In genomic region chr1:134232326-134232725, GRCm38 (mm10) we compare ENCODE assay signal across 10 mouse cellular contexts. TPM values are rescaled to one million over a fixed set of nuclear protein-coding genes. Genes with fewer than 3 reads are reported as not detected.
A peak's percentile ranks its signal among the peaks of the same experiment; 100 is the strongest.
DNase-seq lines count a peak whose midpoint lies in the region; ATAC-seq and TF ChIP-seq lines count a peak whose summit lies in the region.
"Had no signal": no experiment of that assay in that cellular context is flagged by ENCODE, and none has a peak within 500 bp of the region (broad histone marks: within the 10 kb centered on the region; RNA-seq: fewer than 3 reads in every experiment).

No protein-coding gene starts in this region.

- H3K9me3 ChIP-seq in kidney, embryonic 14.5 days (ENCODE audit: control insufficient read depth, low read length): no peaks in the 10 kb centered on the region
- no peaks in the 10 kb centered on the region for H3K9me3 ChIP-seq in heart, embryonic 15.5 days (replicated peaks)

- peak; percentile 22; the same call in 1 of the 2 replicates for ATAC-seq in kidney, embryonic 14.5 days (ENCODE audit: low FRiP score, low TSS enrichment)
- no peak for ATAC-seq in heart, embryonic 15.5 days (replicated peaks; ENCODE audit: insufficient number of reproducible peaks, insufficient read depth, low FRiP score, low read depth)

- H3K4me3 ChIP-seq in kidney, embryonic 14.5 days (ENCODE audit: low read length): no peak overlapping the region
- no peak overlapping the region for H3K4me3 ChIP-seq in testis, adult 2 months (ENCODE audit: control insufficient read depth, low read depth, low read length)
- peak overlapping the region; percentile 54 for H3K4me3 ChIP-seq in heart, embryonic 15.5 days

- no peak for TF ChIP-seq POLR2A in testis, adult 2 months (IDR thresholded peaks at IDR 0.05; ENCODE audit: control insufficient read depth, low read depth, low read length)

- H3K36me3 ChIP-seq in kidney, embryonic 14.5 days (ENCODE audit: control insufficient read depth, insufficient read depth, low read length): no peaks in the 10 kb centered on the region
- no peaks in the 10 kb centered on the region for H3K36me3 ChIP-seq in testis, adult 2 months (ENCODE audit: control insufficient read depth, insufficient read depth, low read length)
- no peaks in the 10 kb centered on the region for H3K36me3 ChIP-seq in heart, embryonic 15.5 days

- peaks cover 25% of the 10 kb centered on the region for H3K4me1 ChIP-seq in kidney, embryonic 14.5 days (ENCODE audit: control insufficient read depth, insufficient read depth, low read length)
- peaks cover 9% of the 10 kb centered on the region for H3K4me1 ChIP-seq in testis, adult 2 months (ENCODE audit: control insufficient read depth, insufficient read depth, low read length)
- H3K4me1 ChIP-seq in heart, embryonic 15.5 days (replicated peaks): peaks cover 67% of the 10 kb centered on the region

- TF ChIP-seq CTCF in testis, adult 2 months (IDR thresholded peaks at IDR 0.05; ENCODE audit: control insufficient read depth, insufficient read depth, insufficient replicate concordance, low read depth, low read length): no peak

- no peak overlapping the region; the same call in 1 of the 2 replicates for H3K4me2 ChIP-seq in kidney, embryonic 14.5 days (replicated peaks; ENCODE audit: low read depth, low read length)
- peak overlapping the region; percentile 95 for H3K4me2 ChIP-seq in heart, embryonic 15.5 days

- peak overlapping the region; percentile 43; the same call in 1 of the 2 replicates for H3K27ac ChIP-seq in kidney, embryonic 14.5 days (ENCODE audit: low read depth, low read length)
- peak overlapping the region; percentile 38; the same call in 1 of the 2 replicates for H3K27ac ChIP-seq in testis, adult 2 months (ENCODE audit: control insufficient read depth, insufficient read depth, low read depth, low read length)
- H3K27ac ChIP-seq in heart, embryonic 15.5 days: peak overlapping the region; percentile 92
- H3K27ac ChIP-seq: macrophage had no signal

- 52% methylated on average over 8 of the region's 8 CpGs for WGBS in kidney, embryonic 14.5 days
- 63% methylated on average over 8 of the region's 8 CpGs for WGBS in heart, embryonic 15.5 days

- DNase-seq in kidney, adult 11 months: no peak
- no peak for DNase-seq in testis, postnatal 14 days (ENCODE audit: low spot score)
- DNase-seq in thymus, postnatal 25 days: no peak
- no peak for DNase-seq in layer of hippocampus, adult 18-20 months (ENCODE audit: low spot score in 2 of 2)
- DNase-seq: retina, postnatal 1 day had no signal

- H3K9ac ChIP-seq in kidney, embryonic 14.5 days (ENCODE audit: low read depth, low read length): no peak overlapping the region
- peak overlapping the region; percentile 53 for H3K9ac ChIP-seq in heart, embryonic 15.5 days

- peaks cover 29% of the 10 kb centered on the region for H3K27me3 ChIP-seq in kidney, embryonic 14.5 days (ENCODE audit: control insufficient read depth, insufficient read depth, low read length)
- H3K27me3 ChIP-seq in testis, adult 2 months (ENCODE audit: control insufficient read depth, insufficient read depth, low read length): no peaks in the 10 kb centered on the region
- peaks cover 36% of the 10 kb centered on the region for H3K27me3 ChIP-seq in heart, embryonic 15.5 days

RNA-seq across cellular contexts. Expression of gene Adora1, which starts 2.9 kb away (rescaled TPM):
- polyA plus RNA-seq in kidney, embryonic 14.5 days (2014; fragmentation: Nextera tagmentation; extraction: Ambion mirVana): 3.2 TPM in 2 replicates
- 19.4 and 28.0 TPM in 2 replicates for polyA plus RNA-seq in testis, adult 2 months (2012; rRNA removed)
- 18.5 and 20.5 TPM in 2 replicates for polyA plus RNA-seq in heart, embryonic 15.5 days (2015; fragmentation: Nextera tagmentation; extraction: Ambion mirVana)
- total RNA-seq in layer of hippocampus, adult 18-20 months (2021): 100 to 1,000 TPM; 212 to 220 TPM
- polyA plus RNA-seq: macrophage had no signal

RNA-seq across cellular contexts. Expression of gene Mybph, which starts 39.1 kb away (rescaled TPM):
- 0.27 and 0.36 TPM in 2 replicates for polyA plus RNA-seq in kidney, embryonic 14.5 days (2014; fragmentation: Nextera tagmentation; extraction: Ambion mirVana)
- polyA plus RNA-seq in testis, adult 2 months (2012; rRNA removed): 0.16 and 0.20 TPM in 2 replicates
- polyA plus RNA-seq in heart, embryonic 15.5 days (2015; fragmentation: Nextera tagmentation; extraction: Ambion mirVana): 0.28 and 0.76 TPM in 2 replicates
- not detected for total RNA-seq in layer of hippocampus, adult 18-20 months (2021)
- polyA plus RNA-seq: macrophage had no signal

RNA-seq across cellular contexts. Expression of gene Chil1, which starts 50.4 kb away (rescaled TPM):
- polyA plus RNA-seq in kidney, embryonic 14.5 days (2014; fragmentation: Nextera tagmentation; extraction: Ambion mirVana): 0.57 and 1.6 TPM in 2 replicates
- polyA plus RNA-seq in testis, adult 2 months (2012; rRNA removed): 0.05 TPM in 1 of 2 replicates, not detected in the other
- 0.77 and 0.96 TPM in 2 replicates for polyA plus RNA-seq in heart, embryonic 15.5 days (2015; fragmentation: Nextera tagmentation; extraction: Ambion mirVana)
- 10 to 100 TPM; 17.2 to 22.4 TPM for total RNA-seq in layer of hippocampus, adult 18-20 months (2021)

RNA-seq across cellular contexts. Expression of gene Myog, which starts 57.5 kb away (rescaled TPM):
- 0.97 and 1.4 TPM in 2 replicates for polyA plus RNA-seq in kidney, embryonic 14.5 days (2014; fragmentation: Nextera tagmentation; extraction: Ambion mirVana)
- 0.11 TPM in 1 of 2 replicates, not detected in the other for polyA plus RNA-seq in testis, adult 2 months (2012; rRNA removed)
- 0.98 and 2.0 TPM in 2 replicates for polyA plus RNA-seq in heart, embryonic 15.5 days (2015; fragmentation: Nextera tagmentation; extraction: Ambion mirVana)
- total RNA-seq in layer of hippocampus, adult 18-20 months (2021): not detected
- total RNA-seq: layer of hippocampus, postnatal 14 days had no signal
- polyA plus RNA-seq: macrophage had no signal

Comparison
In these comparisons a context has a peak if more than half of its experiments do, and no peak if none do; other contexts are left out.
1. H3K27ac ChIP-seq: peak in every context shown above with its lines; median percentile 92 in heart, embryonic 15.5 days; 43 in kidney, embryonic 14.5 days; 38 in testis, adult 2 months.